Mouse (Mus musculus): ENCODE results near the gene Snip1. TPM values are rescaled to one million over a fixed set of nuclear protein-coding genes. Genes with fewer than 3 reads are reported as not detected.

Snip1 gene
- 42.1 and 48.7 TPM in 2 replicates for polyA plus RNA-seq (2012)

GRCm38 (mm10) chr4:125066490-125067370 lies at the start of gene Snip1:
TSS of gene Snip1 (plus strand) at chr4:125066672.
- no peak for TF ChIP-seq GATA1 (IDR thresholded peaks at IDR 0.05; ENCODE audit: low read length)

DNA sequence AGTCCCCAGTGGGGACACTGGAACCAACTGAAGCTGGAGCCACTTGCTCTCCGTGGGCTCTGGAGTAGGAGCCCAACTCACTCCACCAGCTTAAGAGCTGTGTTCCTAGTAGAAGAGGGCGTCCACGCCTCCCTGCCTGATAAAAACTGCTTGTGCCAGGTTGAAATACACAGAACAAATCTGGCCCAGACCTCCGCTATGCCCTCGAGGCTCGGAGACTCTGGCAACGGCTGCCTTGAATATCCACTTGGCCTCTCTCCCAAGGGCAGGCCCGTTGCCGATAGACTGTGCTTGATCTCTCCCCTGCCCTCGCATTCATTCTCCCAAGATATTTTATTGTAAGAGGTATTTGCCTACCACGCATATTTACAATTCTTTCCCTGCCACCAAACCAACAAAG lies 49.0 kb upstream of the Snip1 start:
- TF ChIP-seq GATA1 (IDR thresholded peaks at IDR 0.05; ENCODE audit: low read length), result no peak

DNA sequence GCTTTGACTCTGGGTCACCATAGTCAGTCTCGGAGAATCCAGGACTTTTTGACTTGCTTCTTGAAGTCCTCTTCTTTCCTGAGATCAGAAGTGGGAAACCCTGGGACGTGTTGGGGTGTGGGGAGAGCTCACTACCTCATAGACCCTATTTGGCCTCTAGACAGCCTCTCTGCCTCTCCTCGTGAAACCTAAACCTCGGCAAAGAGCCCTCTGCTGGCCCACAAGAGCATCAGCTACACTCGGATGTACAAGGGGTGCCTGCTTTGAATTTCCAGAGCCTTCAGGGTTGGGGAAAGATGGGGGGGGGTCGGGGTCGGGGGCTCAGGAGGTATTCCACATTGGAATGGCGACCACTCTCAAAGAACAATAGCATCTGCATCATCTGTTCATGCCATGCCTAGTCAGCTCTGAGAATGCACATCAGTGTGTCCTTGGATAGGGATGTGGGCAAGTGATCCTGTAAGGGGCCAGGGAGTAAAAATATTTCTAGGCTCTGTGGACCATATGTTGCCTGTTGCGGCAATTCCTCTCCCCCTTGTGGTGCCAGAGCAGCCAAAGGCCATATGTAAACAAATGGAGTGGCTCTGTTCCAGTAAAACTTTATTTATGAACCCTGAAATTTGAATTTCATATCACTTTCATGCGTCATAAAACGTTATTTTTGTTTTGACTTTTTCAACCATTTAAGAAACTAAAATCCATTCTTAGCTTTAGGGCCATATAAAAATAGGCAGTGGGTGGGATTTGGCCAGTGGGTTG lies 45.5 kb upstream of the Snip1 start:
- no peak for TF ChIP-seq GATA1 (IDR thresholded peaks at IDR 0.05; ENCODE audit: low read length)

DNA sequence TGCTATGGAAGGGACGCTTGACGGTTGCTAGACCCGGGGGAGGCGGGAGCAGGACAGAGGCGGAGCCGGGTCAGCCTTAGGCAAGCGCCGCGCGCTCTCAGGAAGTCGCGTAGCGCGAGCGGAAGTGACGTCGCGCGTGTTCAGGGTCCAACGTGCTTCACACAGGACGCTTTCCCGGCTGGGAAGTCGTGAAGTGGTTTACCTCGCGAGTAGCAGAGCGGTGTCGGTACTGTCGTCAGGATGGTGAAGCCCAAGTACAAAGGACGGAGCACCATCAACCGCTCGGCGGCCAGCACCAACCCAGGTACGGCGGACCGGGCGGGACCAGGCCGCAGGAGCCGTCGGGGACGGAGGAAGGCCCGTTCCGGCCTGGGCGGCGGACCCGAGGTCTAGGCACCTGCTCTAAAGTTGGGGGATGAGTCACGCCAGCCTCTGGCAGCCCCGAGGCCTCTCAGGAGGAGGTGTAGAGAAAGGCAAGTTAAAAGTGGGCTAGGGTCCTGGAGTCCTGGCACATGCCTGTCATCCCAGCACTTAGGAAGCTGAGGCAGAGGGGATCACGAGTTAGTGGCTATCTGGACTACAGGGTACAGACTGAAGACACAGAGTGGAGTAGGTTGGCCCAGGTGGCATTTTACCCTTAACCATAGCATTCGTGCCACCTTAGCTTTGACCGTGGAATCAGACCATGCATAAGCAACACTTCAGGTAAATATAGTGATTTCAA lies 36.4 kb upstream of the Snip1 start:
- TF ChIP-seq GATA1 (IDR thresholded peaks at IDR 0.05; ENCODE audit: low read length), result no peak

- TF ChIP-seq GATA1 (IDR thresholded peaks at IDR 0.05; ENCODE audit: low read length), result no peak
Observed at GRCm38 (mm10) chr4:125034341-125034740, 32.1 kb upstream of the Snip1 start.

GRCm38 (mm10) chr4:125044454-125044853 lies 22.0 kb upstream of the Snip1 start:
- TF ChIP-seq GATA1 (IDR thresholded peaks at IDR 0.05; ENCODE audit: low read length), result no peak

DNA sequence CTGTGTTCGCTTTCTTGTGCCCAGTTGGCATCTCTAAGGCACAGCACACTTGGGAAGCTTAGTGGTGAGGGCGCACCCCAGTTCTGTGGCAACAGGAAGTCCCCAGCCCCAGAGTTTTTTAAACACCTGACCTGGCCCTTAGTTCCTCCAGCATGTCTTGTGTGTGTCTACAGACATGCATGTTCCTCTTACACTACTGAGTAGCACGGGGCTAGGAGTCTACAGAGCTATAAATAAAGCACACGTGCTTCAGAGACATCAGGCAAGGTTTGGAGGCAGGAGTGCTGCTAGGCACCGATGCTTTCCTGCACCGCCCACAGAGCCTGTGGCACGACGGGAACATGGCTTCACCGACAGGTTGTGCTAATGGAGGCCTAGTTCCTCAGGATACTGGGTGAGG lies 11.1 kb upstream of the Snip1 start:
- TF ChIP-seq GATA1 (IDR thresholded peaks at IDR 0.05; ENCODE audit: low read length), result no peak

DNA sequence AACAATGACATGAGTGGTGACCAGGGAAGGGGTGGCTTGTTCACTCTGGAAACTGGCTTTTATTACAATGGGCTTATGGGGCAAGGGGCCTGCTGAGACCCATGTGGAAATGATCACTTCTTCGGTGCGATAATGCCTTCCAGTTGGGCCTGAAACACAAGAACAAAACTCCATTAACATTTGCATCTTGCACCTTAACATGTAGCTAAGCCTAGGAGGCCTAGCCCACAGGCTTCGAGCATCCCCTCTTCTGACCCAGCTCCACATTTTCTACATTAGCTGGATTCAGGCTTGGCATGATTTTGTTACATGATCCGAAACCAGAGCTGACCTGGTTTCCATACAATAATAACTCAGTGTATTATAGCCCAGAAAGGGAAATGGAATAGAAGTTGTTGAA lies 10.0 kb upstream of the Snip1 start:
- no peak for TF ChIP-seq GATA1 (IDR thresholded peaks at IDR 0.05; ENCODE audit: low read length)

GRCm38 (mm10) chr4:125057273-125057672 lies 9.2 kb upstream of the Snip1 start:
- no peak for TF ChIP-seq GATA1 (IDR thresholded peaks at IDR 0.05; ENCODE audit: low read length)

- TF ChIP-seq GATA1 (IDR thresholded peaks at IDR 0.05; ENCODE audit: low read length), result no peak
Observed at GRCm38 (mm10) chr4:125058033-125058432, 8.4 kb upstream of the Snip1 start.

DNA sequence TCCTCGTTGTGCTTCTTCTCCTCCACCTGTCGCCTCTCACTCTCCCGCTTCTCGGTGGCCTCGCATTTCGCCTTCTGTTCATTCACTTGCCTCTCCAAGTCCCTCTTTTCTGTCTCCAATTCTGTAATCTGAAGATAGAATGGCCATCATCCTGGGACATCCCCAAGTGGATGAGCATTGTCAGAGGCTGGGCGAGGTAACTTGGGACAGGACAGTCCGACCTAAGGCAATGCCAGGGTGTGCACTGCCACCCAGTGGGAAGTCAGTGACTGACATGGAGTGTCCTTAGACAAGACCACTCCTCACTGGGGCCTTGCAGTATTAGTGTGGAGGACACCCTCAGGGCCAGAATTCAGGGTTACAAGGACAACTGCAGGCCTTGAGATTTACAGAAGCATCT lies 7.4 kb upstream of the Snip1 start:
- TF ChIP-seq GATA1 (IDR thresholded peaks at IDR 0.05; ENCODE audit: low read length), result no peak

- TF ChIP-seq GATA1 (IDR thresholded peaks at IDR 0.05; ENCODE audit: low read length), result no peak
Observed at GRCm38 (mm10) chr4:125063829-125064228, 2.6 kb upstream of the Snip1 start.

GRCm38 (mm10) chr4:125065517-125066307 lies 760 bp upstream of the Snip1 start, which contains the start of gene Dnali1:
TSS of gene Dnali1 (minus strand) at chr4:125065703.
- no peak for TF ChIP-seq GATA1 (IDR thresholded peaks at IDR 0.05; ENCODE audit: low read length)

GRCm38 (mm10) chr4:125077700-125078099 lies 11.2 kb downstream of the Snip1 start:
- TF ChIP-seq GATA1 (IDR thresholded peaks at IDR 0.05; ENCODE audit: low read length), result no peak

GRCm38 (mm10) chr4:125078698-125079097 lies 12.2 kb downstream of the Snip1 start:
- no peak for TF ChIP-seq GATA1 (IDR thresholded peaks at IDR 0.05; ENCODE audit: low read length)
